Mouse (Mus musculus): ENCODE measurements at regions not wholly inside any gene's neighbourhood (a gene's known extent, or its start where the extent isn't known, plus 50 kb on each side); places are given as distances from the start of the nearest gene placed in this dataset.

DNA sequence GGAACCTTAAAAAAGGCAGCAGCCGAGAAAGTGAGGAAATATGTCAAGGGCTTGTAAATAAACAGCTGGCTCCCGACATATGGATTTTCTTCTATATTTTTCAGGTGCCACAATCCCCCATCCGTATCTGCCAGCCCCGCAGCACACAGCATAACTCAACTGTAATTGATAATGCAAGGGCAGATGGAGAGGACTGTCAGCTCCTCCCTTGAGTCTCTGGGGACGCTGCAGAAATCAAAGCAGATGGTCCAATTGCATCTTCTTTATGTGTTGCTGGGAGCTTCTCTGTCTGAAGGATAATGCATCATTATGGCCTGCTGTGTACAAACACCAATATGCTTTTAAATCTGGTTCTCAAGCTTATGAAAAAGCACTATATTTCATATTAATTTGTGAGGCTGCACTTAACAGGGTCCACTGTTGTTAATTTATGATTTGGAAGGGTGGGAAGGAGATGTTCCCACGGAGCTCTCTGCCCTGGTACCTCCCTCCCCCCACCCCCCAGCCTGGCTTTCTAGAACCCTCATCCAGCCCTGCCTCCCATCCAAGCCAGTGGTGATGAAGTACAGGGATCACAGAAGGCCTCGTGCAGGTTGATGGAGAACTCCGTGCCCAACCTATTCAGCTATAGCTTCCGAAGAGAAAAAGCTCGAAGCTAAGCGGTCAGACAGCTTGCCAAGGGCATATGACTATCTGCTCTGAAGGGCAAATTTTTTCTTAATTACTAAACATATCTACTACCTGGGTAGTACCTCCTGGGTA lies 603.7 kb downstream of the Tox3 start:
- WGBS: 75% methylated on average over 11 of the region's 11 CpGs
- H3K27me3 ChIP-seq: no peaks in the 10 kb centered on the region
- H3K4me1 ChIP-seq: no peaks in the 10 kb centered on the region
- H3K4me3 ChIP-seq: no peak overlapping the region
- H3K36me3 ChIP-seq: no peaks in the 10 kb centered on the region
- ATAC-seq (ENCODE audit: insufficient number of reproducible peaks, insufficient read depth, low FRiP score, low TSS enrichment, low read depth): no peak
- no peak overlapping the region for H3K4me2 ChIP-seq
- no peak overlapping the region for H3K27ac ChIP-seq
- H3K9me3 ChIP-seq: no peaks in the 10 kb centered on the region
- H3K9ac ChIP-seq: no peak overlapping the region

DNA sequence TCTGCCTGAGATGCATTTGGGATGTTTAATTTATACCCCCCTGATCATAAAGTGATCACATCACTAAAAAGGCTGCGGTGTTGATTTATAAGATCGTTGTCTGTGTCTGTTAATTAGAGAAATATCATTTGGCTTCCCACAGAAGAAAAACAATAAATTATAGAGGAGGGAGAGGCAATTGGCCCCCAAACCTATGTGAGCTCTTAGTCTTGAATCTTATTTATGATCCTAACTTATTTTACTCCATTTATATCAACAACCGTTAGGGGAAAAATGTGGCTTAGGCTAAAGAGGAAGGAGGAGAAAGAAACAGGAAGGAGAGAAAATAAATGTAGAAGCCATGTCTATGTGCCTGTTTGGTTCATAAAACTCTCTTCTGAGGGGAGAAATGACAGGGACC lies 609.5 kb downstream of the Tox3 start:
- no peak for ATAC-seq (ENCODE audit: insufficient number of reproducible peaks, insufficient read depth, low FRiP score, low TSS enrichment, low read depth)
- 87% methylated on average over 3 of the region's 3 CpGs for WGBS
- H3K4me2 ChIP-seq: no peak overlapping the region
- no peaks in the 10 kb centered on the region for H3K36me3 ChIP-seq
- H3K9me3 ChIP-seq: no peaks in the 10 kb centered on the region
- H3K9ac ChIP-seq: no peak overlapping the region
- H3K4me1 ChIP-seq: no peaks in the 10 kb centered on the region
- no peak overlapping the region for H3K27ac ChIP-seq
- peaks cover 6% of the 10 kb centered on the region for H3K27me3 ChIP-seq
- no peak overlapping the region for H3K4me3 ChIP-seq

DNA sequence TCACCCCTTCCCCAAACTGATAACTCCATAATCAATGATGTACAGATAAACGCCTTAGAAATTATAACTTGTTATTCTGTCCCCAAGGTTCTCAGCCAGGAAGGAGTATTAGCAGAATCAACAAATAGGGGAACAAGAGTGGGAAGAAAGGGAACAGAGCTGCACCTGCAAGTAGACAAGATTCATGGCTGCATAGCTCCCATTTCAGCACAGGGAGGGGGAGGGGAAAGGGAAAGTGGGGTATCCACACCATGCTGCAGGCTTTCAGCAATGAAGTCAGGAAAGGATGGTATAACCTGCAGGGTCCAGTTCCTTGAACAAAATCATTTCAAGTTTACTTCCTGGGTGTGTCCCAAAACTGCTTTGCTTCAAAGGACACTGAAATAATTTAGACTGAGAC lies 610.5 kb downstream of the Tox3 start:
- H3K27ac ChIP-seq: no peak overlapping the region
- no peaks in the 10 kb centered on the region for H3K9me3 ChIP-seq
- 88% methylated on average over 1 of the region's 1 CpGs for WGBS
- peaks cover 6% of the 10 kb centered on the region for H3K27me3 ChIP-seq
- H3K4me2 ChIP-seq: no peak overlapping the region
- no peak overlapping the region for H3K4me3 ChIP-seq
- no peak for ATAC-seq (ENCODE audit: insufficient number of reproducible peaks, insufficient read depth, low FRiP score, low TSS enrichment, low read depth)
- H3K36me3 ChIP-seq: no peaks in the 10 kb centered on the region
- no peak overlapping the region for H3K9ac ChIP-seq
- no peaks in the 10 kb centered on the region for H3K4me1 ChIP-seq

DNA sequence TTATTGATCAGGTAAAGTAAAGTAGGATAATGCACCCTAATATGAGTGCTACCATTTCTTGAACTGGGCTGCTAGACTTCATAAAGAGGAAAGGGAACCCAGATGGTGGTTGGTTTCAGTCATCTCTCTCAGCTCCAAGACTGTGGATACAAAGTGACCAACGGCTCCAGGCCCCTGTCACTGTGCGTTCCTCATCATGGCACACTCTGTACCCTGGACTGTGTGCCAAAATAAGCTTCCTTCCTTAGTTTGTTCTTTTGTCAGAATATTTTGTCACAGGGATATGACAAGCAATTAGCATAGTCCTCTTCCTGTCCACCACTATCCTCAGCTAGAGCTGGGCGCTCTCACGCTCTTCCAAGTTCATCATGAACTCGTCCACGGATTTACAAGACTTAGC lies 620.9 kb downstream of the Tox3 start:
- no peaks in the 10 kb centered on the region for H3K9me3 ChIP-seq
- no peak for ATAC-seq (ENCODE audit: insufficient number of reproducible peaks, insufficient read depth, low FRiP score, low TSS enrichment, low read depth)

DNA sequence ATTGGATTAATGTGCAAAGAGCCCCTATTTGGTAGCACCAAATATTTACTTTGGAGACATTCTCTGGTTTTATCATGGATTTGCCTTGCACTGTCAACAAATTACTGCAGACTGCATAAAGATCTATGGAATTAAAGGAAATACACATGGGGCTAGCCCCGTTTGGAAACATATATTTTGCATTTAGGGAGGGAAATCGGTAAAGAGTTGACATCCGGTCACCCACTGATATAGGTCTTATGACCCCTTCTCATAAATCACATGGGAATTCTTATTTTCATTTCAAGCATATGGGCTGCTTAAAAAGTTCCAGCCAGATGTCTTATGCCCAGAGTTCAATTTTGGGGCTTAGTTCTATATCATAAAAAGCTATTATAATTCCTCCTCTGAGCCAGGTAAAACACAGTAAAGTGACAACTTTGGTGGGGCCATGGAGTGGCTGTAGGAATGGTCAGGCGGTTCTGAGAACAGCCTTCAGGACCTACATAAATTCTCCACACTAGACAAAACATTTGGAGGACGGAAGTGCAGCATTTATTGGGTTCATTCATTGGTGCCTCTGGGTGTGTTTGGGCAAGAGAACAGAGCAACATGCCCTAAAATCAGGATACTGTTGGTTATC lies 626.3 kb downstream of the Tox3 start:
- 82% methylated on average over 5 of the region's 5 CpGs for WGBS
- no peaks in the 10 kb centered on the region for H3K36me3 ChIP-seq
- no peaks in the 10 kb centered on the region for H3K4me1 ChIP-seq
- H3K4me2 ChIP-seq: no peak overlapping the region
- H3K9ac ChIP-seq: no peak overlapping the region
- no peak for ATAC-seq (ENCODE audit: insufficient number of reproducible peaks, insufficient read depth, low FRiP score, low TSS enrichment, low read depth)
- H3K9me3 ChIP-seq: no peaks in the 10 kb centered on the region
- no peak overlapping the region for H3K4me3 ChIP-seq
- no peak overlapping the region for H3K27ac ChIP-seq
- H3K27me3 ChIP-seq: peaks cover 3% of the 10 kb centered on the region

More for the DNA sequence above, 620.9 kb downstream of the Tox3 start:
- H3K4me1 ChIP-seq: no peaks in the 10 kb centered on the region
- H3K27me3 ChIP-seq: no peaks in the 10 kb centered on the region
- 89% methylated on average over 6 of the region's 6 CpGs for WGBS
- no peak overlapping the region for H3K27ac ChIP-seq
- H3K9ac ChIP-seq: no peak overlapping the region
- no peak overlapping the region for H3K4me3 ChIP-seq
- H3K4me2 ChIP-seq: no peak overlapping the region
- no peaks in the 10 kb centered on the region for H3K36me3 ChIP-seq

DNA sequence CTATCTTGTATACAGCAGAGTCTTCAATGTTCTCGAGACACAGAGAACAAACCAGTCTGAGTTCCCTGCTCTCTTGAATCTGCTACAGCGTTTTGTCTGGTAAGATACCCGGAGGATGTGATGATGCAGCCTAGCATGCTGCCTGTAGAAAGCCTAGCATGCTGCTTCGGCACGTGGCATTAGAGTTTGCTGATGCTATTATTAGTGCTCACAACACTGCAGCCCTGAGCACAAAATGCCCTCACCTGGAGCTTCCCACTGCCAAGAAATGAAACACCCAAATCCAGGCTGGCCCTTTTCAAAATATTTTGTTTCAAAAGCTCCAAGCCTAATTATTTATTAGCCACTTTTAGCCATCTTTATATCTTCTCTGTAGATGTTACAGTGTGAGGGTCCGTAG lies 634.3 kb downstream of the Tox3 start:
- WGBS: 72% methylated on average over 6 of the region's 6 CpGs

DNA sequence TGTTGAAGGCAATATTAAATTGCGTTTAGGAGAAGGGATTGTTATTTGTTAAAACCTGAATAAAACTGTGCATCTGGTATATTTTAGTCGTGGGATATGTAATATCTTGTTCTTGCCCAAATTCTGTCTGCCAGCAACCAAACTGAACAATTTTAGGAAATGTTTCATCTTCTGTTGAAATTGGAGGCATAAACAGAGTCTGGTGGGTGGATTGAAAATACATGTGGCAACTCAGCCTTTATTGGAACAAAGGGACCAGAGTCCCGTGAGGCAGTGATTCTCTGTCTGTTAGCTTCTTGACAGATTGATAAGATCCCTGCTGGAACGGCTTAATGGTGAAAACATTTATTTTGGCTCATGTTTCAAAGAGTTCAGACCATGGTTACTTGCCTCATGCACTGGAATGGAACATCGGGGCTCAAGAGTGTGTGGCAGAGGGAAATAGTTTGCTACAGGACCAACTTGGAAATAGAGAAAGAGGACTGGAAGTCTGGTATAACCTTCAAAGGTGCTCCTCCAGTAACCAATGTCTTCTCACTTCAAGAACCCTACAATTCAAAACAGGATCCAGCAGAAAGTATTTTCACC lies 640.7 kb downstream of the Tox3 start:
- Histone ChIP-seq H3K36me3 (no peaks in the 10 kb centered on the region), H3K9ac (no peak overlapping the region), H3K4me3 (no peak overlapping the region), H3K4me2 (no peak overlapping the region), H3K27ac (no peak overlapping the region), H3K27me3 (peaks cover 36% of the 10 kb centered on the region), H3K4me1 (no peaks in the 10 kb centered on the region), H3K9me3 (no peaks in the 10 kb centered on the region)
- no peak for ATAC-seq (ENCODE audit: insufficient number of reproducible peaks, insufficient read depth, low FRiP score, low TSS enrichment, low read depth)
- WGBS: 15% methylated on average over 5 of the region's 5 CpGs

More for the DNA sequence above, 634.3 kb downstream of the Tox3 start:
- no peak overlapping the region for H3K9ac ChIP-seq
- no peak for ATAC-seq (ENCODE audit: insufficient number of reproducible peaks, insufficient read depth, low FRiP score, low TSS enrichment, low read depth)
- peaks cover 18% of the 10 kb centered on the region for H3K27me3 ChIP-seq
- no peak overlapping the region for H3K4me2 ChIP-seq
- no peak overlapping the region for H3K27ac ChIP-seq
- H3K4me1 ChIP-seq: no peaks in the 10 kb centered on the region
- H3K36me3 ChIP-seq: no peaks in the 10 kb centered on the region
- H3K9me3 ChIP-seq: no peaks in the 10 kb centered on the region
- no peak overlapping the region for H3K4me3 ChIP-seq

DNA sequence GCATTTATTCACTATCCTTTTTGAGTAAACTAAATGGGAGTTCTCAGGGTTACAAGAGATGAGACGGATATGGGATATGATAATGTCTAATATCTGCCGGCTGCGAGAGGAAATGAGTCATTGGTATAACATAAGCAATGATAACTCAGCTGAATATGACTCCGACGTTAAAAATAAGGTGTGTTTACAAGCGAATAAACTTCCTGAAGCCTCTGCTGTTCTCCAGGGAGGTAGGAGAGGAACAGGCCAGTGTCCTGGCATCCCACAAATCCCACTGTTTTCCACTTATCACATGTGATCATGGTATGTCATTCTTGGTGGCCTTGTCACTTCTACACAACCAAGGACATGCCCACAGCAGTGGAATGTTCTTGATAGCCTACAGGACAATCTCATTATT lies 641.7 kb upstream of the Sall1 start:
- no peak overlapping the region for H3K9ac ChIP-seq
- H3K4me2 ChIP-seq: no peak overlapping the region
- ATAC-seq (ENCODE audit: insufficient number of reproducible peaks, insufficient read depth, low FRiP score, low TSS enrichment, low read depth): no peak
- 88% methylated on average over 6 of the region's 6 CpGs for WGBS
- no peaks in the 10 kb centered on the region for H3K4me1 ChIP-seq
- no peaks in the 10 kb centered on the region for H3K36me3 ChIP-seq
- H3K9me3 ChIP-seq: peaks cover 5% of the 10 kb centered on the region; the same call in 1 of the 2 replicates
- H3K4me3 ChIP-seq: no peak overlapping the region
- H3K27me3 ChIP-seq: no peaks in the 10 kb centered on the region
- H3K27ac ChIP-seq: no peak overlapping the region

DNA sequence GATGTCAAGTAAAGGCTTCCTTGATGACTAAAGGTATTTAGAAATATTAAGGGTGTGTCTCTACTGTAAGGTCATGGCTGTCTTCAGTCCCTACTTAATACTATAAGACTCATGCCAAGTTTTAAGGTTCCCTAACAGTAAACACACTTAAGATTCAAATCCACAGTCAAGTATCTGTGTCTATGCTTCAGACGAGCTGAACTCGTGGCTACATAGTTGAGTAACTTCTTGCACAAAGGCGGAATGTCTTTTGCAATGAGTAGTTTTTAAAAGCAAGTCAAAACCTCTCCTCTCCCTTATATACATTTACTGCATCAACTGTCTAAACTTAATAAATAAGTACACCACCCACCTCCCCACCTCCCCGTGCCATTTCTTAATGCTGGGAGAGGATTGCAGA lies 637.0 kb upstream of the Sall1 start:
- no peak overlapping the region for H3K4me2 ChIP-seq
- H3K4me1 ChIP-seq: no peaks in the 10 kb centered on the region
- H3K9ac ChIP-seq: no peak overlapping the region
- no peak overlapping the region for H3K4me3 ChIP-seq
- no peaks in the 10 kb centered on the region for H3K9me3 ChIP-seq
- no peak for ATAC-seq (ENCODE audit: insufficient number of reproducible peaks, insufficient read depth, low FRiP score, low TSS enrichment, low read depth)
- no peaks in the 10 kb centered on the region; the same call in 1 of the 2 replicates for H3K27me3 ChIP-seq
- 87% methylated on average over 4 of the region's 4 CpGs for WGBS
- H3K36me3 ChIP-seq: no peaks in the 10 kb centered on the region
- no peak overlapping the region for H3K27ac ChIP-seq

DNA sequence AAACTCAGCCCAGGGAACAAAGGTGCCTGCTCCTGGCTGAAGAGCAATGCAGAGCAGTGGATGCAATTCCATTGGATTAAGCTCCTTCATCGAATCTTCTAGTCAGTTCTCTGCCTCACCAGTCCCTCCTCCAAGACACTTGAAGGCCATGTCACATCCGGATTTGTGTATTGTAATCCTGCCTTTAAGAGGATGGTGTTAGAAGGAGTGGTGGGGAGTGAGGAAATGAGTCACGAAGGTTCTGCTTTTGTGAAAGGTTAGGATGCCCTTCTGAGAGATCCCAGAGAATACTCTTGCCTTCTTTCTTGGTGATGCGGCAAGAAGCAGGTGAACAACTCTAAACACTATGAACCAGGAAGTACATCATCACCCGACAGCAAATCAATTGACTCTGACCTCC lies 636.4 kb upstream of the Sall1 start:
- no peak overlapping the region for H3K9ac ChIP-seq
- H3K4me2 ChIP-seq: no peak overlapping the region
- ATAC-seq (ENCODE audit: insufficient number of reproducible peaks, insufficient read depth, low FRiP score, low TSS enrichment, low read depth): no peak
- H3K36me3 ChIP-seq: no peaks in the 10 kb centered on the region
- no peak overlapping the region for H3K4me3 ChIP-seq
- H3K27me3 ChIP-seq: peaks cover 5% of the 10 kb centered on the region; the same call in 1 of the 2 replicates
- no peak overlapping the region for H3K27ac ChIP-seq
- H3K9me3 ChIP-seq: no peaks in the 10 kb centered on the region
- 77% methylated on average over 5 of the region's 5 CpGs for WGBS
- H3K4me1 ChIP-seq: no peaks in the 10 kb centered on the region

DNA sequence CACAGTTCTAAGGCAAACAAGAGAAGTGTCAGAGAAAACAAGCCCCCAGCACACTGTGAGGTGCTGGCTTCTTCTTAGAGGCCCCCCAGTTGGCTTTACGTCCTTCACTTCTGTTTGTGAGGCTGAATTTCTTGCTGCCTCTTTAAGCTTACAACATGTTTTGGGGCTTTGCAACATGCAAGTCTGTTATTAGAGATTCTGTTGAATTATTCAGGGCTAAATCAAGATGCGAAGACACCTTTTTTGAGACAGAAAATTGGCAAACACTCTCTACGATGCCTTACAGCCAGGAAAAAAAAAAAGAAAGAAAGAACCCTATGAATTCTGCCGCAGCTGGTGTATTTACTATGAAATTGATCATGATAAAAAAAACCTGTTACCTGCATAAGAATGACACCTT lies 635.6 kb upstream of the Sall1 start:
- H3K27ac ChIP-seq: no peak overlapping the region
- no peaks in the 10 kb centered on the region for H3K9me3 ChIP-seq
- H3K4me1 ChIP-seq: no peaks in the 10 kb centered on the region
- ATAC-seq (ENCODE audit: insufficient number of reproducible peaks, insufficient read depth, low FRiP score, low TSS enrichment, low read depth): no peak
- no peak overlapping the region for H3K4me2 ChIP-seq
- no peak overlapping the region for H3K9ac ChIP-seq
- H3K27me3 ChIP-seq: peaks cover 9% of the 10 kb centered on the region; the same call in 1 of the 2 replicates
- 68% methylated on average over 4 of the region's 4 CpGs for WGBS
- H3K36me3 ChIP-seq: no peaks in the 10 kb centered on the region
- no peak overlapping the region for H3K4me3 ChIP-seq

DNA sequence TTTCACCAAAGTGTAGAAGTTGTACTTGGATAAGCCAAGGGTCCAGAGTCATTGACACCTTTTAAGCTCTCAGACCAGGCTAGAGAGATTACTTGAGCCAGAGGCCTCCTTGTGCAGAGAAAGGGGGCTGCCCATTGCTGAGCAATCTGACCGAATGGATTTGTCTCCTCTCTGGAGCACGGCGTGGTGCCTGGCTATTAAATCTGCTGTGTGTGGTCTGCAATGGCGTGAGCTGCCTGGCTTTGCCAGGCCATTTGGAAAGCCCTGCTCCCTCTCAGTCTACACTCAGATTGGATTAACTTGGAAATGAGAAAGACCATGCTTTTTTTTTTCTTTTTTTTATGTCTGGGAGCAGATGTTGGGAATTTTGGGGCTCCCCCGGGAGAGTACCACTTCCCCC lies 633.3 kb upstream of the Sall1 start:
- Histone ChIP-seq H3K27ac (no peak overlapping the region), H3K9me3 (no peaks in the 10 kb centered on the region), H3K36me3 (no peaks in the 10 kb centered on the region), H3K27me3 (peaks cover 9% of the 10 kb centered on the region; the same call in 1 of the 2 replicates), H3K9ac (no peak overlapping the region), H3K4me3 (no peak overlapping the region), H3K4me1 (no peaks in the 10 kb centered on the region), H3K4me2 (no peak overlapping the region)
- 76% methylated on average over 5 of the region's 5 CpGs for WGBS
- no peak for ATAC-seq (ENCODE audit: insufficient number of reproducible peaks, insufficient read depth, low FRiP score, low TSS enrichment, low read depth)
